Comparison of ENCODE assay signal across 8 mouse cellular contexts in genomic region chr2:9881051-9881591, GRCm38 (mm10). TPM values are rescaled to one million over a fixed set of nuclear protein-coding genes. Genes with fewer than 3 reads are reported as not detected.
DNase-seq lines count a peak whose midpoint lies in the region; TF ChIP-seq lines count a peak whose summit lies in the region.

TSS of gene 4930412O13Rik (plus strand) at chr2:9881252.

- 0% methylated on average over 34 of the region's 35 CpGs for WGBS in hindbrain, embryonic 10.5 days

- H3K9ac ChIP-seq in CH12.LX (ENCODE audit: insufficient read depth, low read depth): no peak within 1 kb of the TSS

- TF ChIP-seq POLR2A in CH12.LX (IDR thresholded peaks at IDR 0.05; ENCODE audit: low read depth, low read length): no peak

- H3K79me2 ChIP-seq in CH12.LX (replicated peaks; ENCODE audit: control insufficient read depth, extremely low read depth, insufficient read depth, poor library complexity, severe bottlenecking): no peaks in the 10 kb centered on the region

- H3K4me3 ChIP-seq in gastrocnemius, adult 2 months: peak within 1 kb of the TSS; percentile 28; the same call in 1 of the 2 replicates
- H3K4me3 ChIP-seq in CH12.LX (replicated peaks in 1 of 3; ENCODE audit: low read depth in 2 of 3, low read length in 2 of 3, poor library complexity in 1 of 3): no peak within 1 kb of the TSS
- peak within 1 kb of the TSS; percentile 61 for H3K4me3 ChIP-seq in hindbrain, embryonic 10.5 days

- no peak for TF ChIP-seq EP300 in CH12.LX (IDR thresholded peaks at IDR 0.05; ENCODE audit: low read length)

- in situ Hi-C loops in CH12.LX (cut with MboI; ENCODE audit: low pct_ligation_motif_present, low pct_unique_long_range_greater_than_20kb, low sequenced_read_pairs): loop anchor here (25.0 kb wide), 1 partner anchor 419 kb away; no protein-coding TSS in a partner anchor

- no peaks in the 10 kb centered on the region for H3K27me3 ChIP-seq in CH12.LX (replicated peaks)
- peaks cover 93% of the 10 kb centered on the region for H3K27me3 ChIP-seq in hindbrain, embryonic 10.5 days (ENCODE audit: insufficient read depth, poor library complexity, severe bottlenecking)

- H3K36me3 ChIP-seq in CH12.LX (replicated peaks in 1 of 2; ENCODE audit: control insufficient read depth in 1 of 2, insufficient read depth in 1 of 2, low read length in 1 of 2): no peaks in the 10 kb centered on the region
- no peaks in the 10 kb centered on the region for H3K36me3 ChIP-seq in hindbrain, embryonic 10.5 days

- DNase-seq in gastrocnemius, adult 2 months: no peak
- no peak for DNase-seq in gastrocnemius, postnatal 36 days
- DNase-seq in CH12.LX (ENCODE audit: extremely low read depth): no peak
- peak; percentile 71 for DNase-seq in hindbrain, embryonic 10.5 days (ENCODE audit: low spot score)
- DNase-seq in mesoderm, embryonic 11.5 days (ENCODE audit: low read depth, low spot score): peak; percentile 56
- DNase-seq in T-cell, adult 2 months (ENCODE audit: low spot score): no peak
- no peak for DNase-seq in ovary, postnatal 14 days (ENCODE audit: low spot score)
- DNase-seq in adrenal gland, postnatal 25 days: no peak

- dilution Hi-C loops in CH12.LX (cut with MboI; ENCODE audit: extremely low pct_ligation_motif_present, extremely low pct_unique_long_range_greater_than_20kb, low sequenced_read_pairs): no loop called here

- TF ChIP-seq CTCF in gastrocnemius, adult 2 months (IDR thresholded peaks at IDR 0.05): no peak
- no peak for TF ChIP-seq CTCF in CH12.LX (conservative IDR thresholded peaks at IDR 0.05 in 1 of 2, IDR thresholded peaks at IDR 0.05 in 1 of 2; ENCODE audit: low read depth in 2 of 2, low read length in 2 of 2)

- H3K4me2 ChIP-seq in CH12.LX (ENCODE audit: insufficient read depth, low read depth, poor library complexity, severe bottlenecking): peak within 1 kb of the TSS; percentile 83

- H3K27ac ChIP-seq in gastrocnemius, adult 2 months: no peak within 1 kb of the TSS
- H3K27ac ChIP-seq in CH12.LX (ENCODE audit: insufficient read depth, low read depth): no peak within 1 kb of the TSS
- peak within 1 kb of the TSS; percentile 79 for H3K27ac ChIP-seq in hindbrain, embryonic 10.5 days

- TF ChIP-seq RAD21 in CH12.LX (IDR thresholded peaks at IDR 0.05; ENCODE audit: low read depth, low read length): no peak

- peaks cover 3% of the 10 kb centered on the region for H3K9me3 ChIP-seq in CH12.LX (replicated peaks; ENCODE audit: low read length)
- H3K9me3 ChIP-seq in hindbrain, embryonic 10.5 days: no peaks in the 10 kb centered on the region

- 0 out of 4 replicates have a peak, but pooled peaks cover 0 to 2% of the 10 kb centered on the region in 2 experiments for H3K4me1 ChIP-seq in CH12.LX (ENCODE audit: control insufficient read depth in 1 of 2, insufficient read depth in 2 of 2)
- H3K4me1 ChIP-seq in hindbrain, embryonic 10.5 days (replicated peaks): peaks cover 66% of the 10 kb centered on the region

- intact Hi-C loops in gastrocnemius, adult 2 months (cut with DNase I): loop anchor here (10.0 kb wide), 1 partner anchor 134 kb away; no protein-coding TSS in a partner anchor
- intact Hi-C loops in gastrocnemius, postnatal 36 days (cut with DNase I): loop anchor here (10.0 kb wide), 2 partner anchors 134 to 1206 kb away; no protein-coding TSS in a partner anchor

TF ChIP-seq in CH12.LX, 34 proteins besides CTCF, POLR2A, EP300 and RAD21:
- TF ChIP-seq ETS1 (conservative IDR thresholded peaks at IDR 0.05; ENCODE audit: low read depth, low read length): no peak
- TF ChIP-seq MAZ (IDR thresholded peaks at IDR 0.05; ENCODE audit: low read depth, low read length): no peak
- no peak for TF ChIP-seq BHLHE40 (IDR thresholded peaks at IDR 0.05; ENCODE audit: low read depth, low read length)
- no peak for TF ChIP-seq MYC (IDR thresholded peaks at IDR 0.05; ENCODE audit: low read depth, low read length)
- TF ChIP-seq PAX5 (IDR thresholded peaks at IDR 0.05; ENCODE audit: low read length): no peak
- TF ChIP-seq SIN3A (IDR thresholded peaks at IDR 0.05; ENCODE audit: low read length): no peak
- TF ChIP-seq HCFC1 (IDR thresholded peaks at IDR 0.05; ENCODE audit: low read depth, low read length): no peak
- TF ChIP-seq NRF1 (IDR thresholded peaks at IDR 0.05; ENCODE audit: low read depth, low read length): no peak
TF ChIP-seq in CH12.LX: peak in this region for 0.

RNA-seq across cellular contexts. Expression of gene 4930412O13Rik, which starts in this region (rescaled TPM):
- not detected for total RNA-seq in gastrocnemius, adult 2 months (2021)
- total RNA-seq in gastrocnemius, postnatal 36 days (2021): not detected
- total RNA-seq in CH12.LX (2012; rRNA removed) (not detected in 2 replicates), CH12.LX (2014; rRNA removed) (not detected in 2 replicates)
- not detected in 2 replicates for polyA plus RNA-seq in CH12.LX (2012; ENCODE audit: insufficient read length, low read depth)
- 0.75 and 1.0 TPM in 2 replicates for polyA plus RNA-seq in hindbrain, embryonic 10.5 days (2016; fragmentation: Nextera tagmentation; extraction: Ambion mirVana)
- total RNA-seq in adrenal gland, postnatal 25 days (2021): 2.5 and 2.6 TPM in 2 replicates

Comparison
In these comparisons a context has a peak if more than half of its experiments do, and no peak if none do; other contexts are left out.
1. DNase-seq: peak in hindbrain, embryonic 10.5 days (single experiment) and mesoderm, embryonic 11.5 days (single experiment); none in gastrocnemius, adult 2 months (single experiment), gastrocnemius, postnatal 36 days (0 of 2), CH12.LX (single experiment), T-cell, adult 2 months (single experiment), ovary, postnatal 14 days (single experiment) and adrenal gland, postnatal 25 days (single experiment).
2. H3K4me3 ChIP-seq: peak in gastrocnemius, adult 2 months (single experiment) and hindbrain, embryonic 10.5 days (single experiment); none in CH12.LX (0 of 3).